Mouse (Mus musculus) testis, adult 2 months (tissue): ENCODE measurements around the gene Hcn4.

ENCODE experiments used
- CTCF ChIP-seq: fragments of 200-500 bp; IDR thresholded peaks from 2 replicates; pipeline ENCODE4 v1.5.1; 2012; ENCODE audit warnings: low read depth, mild to moderate bottlenecking, inconsistent platforms, low read length, moderate library complexity; ENCODE audit not compliant: control insufficient read depth, insufficient read depth, insufficient replicate concordance
- POLR2A ChIP-seq: fragments of 200-500 bp; IDR thresholded peaks from 2 replicates; pipeline ENCODE4 v1.6.1; 2012; ENCODE audit warnings: low read depth, mild to moderate bottlenecking, inconsistent platforms, low read length, moderate library complexity; ENCODE audit not compliant: control insufficient read depth

DNA sequence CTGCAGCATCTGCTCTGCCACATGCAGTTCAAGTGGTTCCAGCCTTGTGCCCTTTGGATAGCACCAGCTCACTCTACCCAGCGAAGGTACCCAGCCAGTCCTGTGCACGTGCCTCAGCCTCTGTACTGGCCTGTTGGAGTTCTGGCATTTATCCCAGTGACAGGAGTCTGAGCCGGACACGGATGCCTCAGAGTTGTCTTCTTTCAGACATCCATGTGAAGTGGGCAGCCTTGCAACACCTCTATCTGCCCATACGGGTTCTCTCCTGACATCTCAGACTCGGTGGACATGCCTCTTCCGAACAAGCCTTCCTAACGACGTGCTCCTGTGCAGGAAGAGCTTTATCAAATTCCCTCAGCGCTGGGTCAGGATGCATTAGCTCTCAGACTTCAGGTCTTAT, 47.9 kb downstream of the Hcn4 start:
- TF ChIP-seq POLR2A (no peak), CTCF (no peak)
